Mouse (Mus musculus) layer of hippocampus, postnatal 25 days (tissue): Measurements from ENCODE around the gene Oas1e. TPM values are rescaled to one million over a fixed set of nuclear protein-coding genes. Genes with fewer than 3 reads are reported as not detected.
A peak's percentile ranks its signal among the peaks of the same experiment; 100 is the strongest.
"Not testable (repeated sequence)": the region's sequence is repeated elsewhere in the genome, so short reads cannot be mapped to it uniquely, and the experiment has no call there.

ENCODE experiments used
- DNase-seq, 2 experiments: peaks; one replicate each; pipeline ENCODE4 v3.0.0; 2022; ENCODE audit warnings: mixed read lengths in 2 of 2, low spot score in 1 of 2; ENCODE audit errors: extremely low spot score in 1 of 2
- total RNA-seq, 2 experiments: library from RNA; stranded (reverse); gene quantifications; 2 replicates each; pipeline ENCODE4 v1.2.3; 2021

The Oas1e gene
- total RNA-seq: not detected

GRCm38 (mm10) chr5:120795480-120796034 lies at the start of gene Oas1e:
TSS of gene Oas1e (minus strand) at chr5:120795530.
- not testable (repeated sequence) for DNase-seq

GRCm38 (mm10) chr5:120844713-120845112 lies 49.4 kb upstream of the Oas1e start:
- peak in 1 of 2 experiments; percentile 6 for DNase-seq

GRCm38 (mm10) chr5:120836731-120837585 lies 41.6 kb upstream of the Oas1e start:
- DNase-seq: peak in 1 of 2 experiments; percentile 73

GRCm38 (mm10) chr5:120833335-120834280 lies 38.3 kb upstream of the Oas1e start:
- DNase-seq: no peak

DNA sequence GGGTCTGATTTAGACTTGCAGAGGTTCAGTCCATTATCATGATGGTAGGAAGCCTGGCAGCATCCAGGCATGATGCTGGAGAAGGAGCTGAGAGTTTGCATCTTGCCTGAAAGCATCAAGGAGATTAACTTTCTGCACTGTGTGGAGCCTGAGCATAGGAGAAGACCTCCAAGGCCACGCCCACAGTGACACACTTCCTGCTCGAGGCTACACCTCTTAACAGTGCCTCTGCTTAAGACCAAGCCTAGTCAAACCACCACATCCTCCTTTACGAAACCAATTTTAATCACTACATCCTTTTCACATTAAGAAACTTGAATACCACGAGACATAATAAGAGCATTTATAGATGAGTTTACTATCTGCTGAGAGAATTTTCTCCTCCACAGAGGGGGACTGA lies 35.7 kb upstream of the Oas1e start:
- DNase-seq: no peak

- no peak for DNase-seq
Observed at GRCm38 (mm10) chr5:120818999-120819398, 23.7 kb upstream of the Oas1e start.

GRCm38 (mm10) chr5:120815949-120816348 lies 20.6 kb upstream of the Oas1e start:
- peak in 1 of 2 experiments; percentile 24 for DNase-seq

- no peak for DNase-seq
Observed at GRCm38 (mm10) chr5:120813023-120813422, 17.7 kb upstream of the Oas1e start.

DNA sequence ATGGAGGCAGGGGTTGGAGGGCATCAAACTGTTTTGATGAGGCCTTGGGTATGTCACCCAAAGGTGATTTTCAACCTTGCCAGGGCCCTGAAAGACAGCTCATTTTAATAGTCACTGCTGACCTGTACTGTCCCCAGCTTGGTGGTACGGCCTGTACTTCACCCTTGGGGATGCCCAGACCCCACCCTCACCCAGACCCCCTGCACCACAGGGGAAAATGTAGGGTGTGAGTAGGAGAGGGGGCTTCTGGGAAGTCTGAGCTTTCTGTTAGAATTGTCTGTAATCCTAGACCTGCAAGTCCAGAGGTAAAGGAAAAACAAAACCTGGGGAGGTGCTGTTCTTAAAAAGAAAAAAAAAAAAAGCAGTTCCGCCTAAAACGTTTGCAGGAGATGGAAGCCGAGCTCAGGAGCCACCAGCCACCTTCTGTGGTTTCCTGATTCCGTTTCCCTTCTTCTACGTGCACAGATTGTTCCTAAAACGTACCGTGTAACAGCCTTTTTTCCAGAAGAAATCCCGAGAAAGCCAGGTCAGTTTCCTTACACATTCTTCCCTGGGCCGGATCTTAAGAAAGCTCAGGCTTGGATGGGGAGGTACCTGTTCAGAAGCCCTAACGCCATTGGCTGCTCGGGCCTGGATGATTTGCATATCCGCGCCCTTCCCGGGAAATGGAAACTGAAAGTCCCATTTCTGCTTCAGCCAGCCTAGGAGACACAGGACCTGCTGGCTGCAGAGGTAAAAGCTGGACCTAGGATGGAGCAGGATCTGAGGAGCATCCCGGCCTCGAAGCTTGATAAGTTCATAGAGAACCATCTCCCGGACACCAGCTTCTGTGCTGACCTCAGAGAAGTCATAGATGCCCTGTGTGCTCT lies 16.9 kb upstream of the Oas1e start, which contains the start of gene Oas1c:
Gene Oas1c (minus strand): TSS at position 564 of the 869 bp plus-strand sequence.
- DNase-seq: peak; percentile 32 to 52

GRCm38 (mm10) chr5:120809171-120809570 lies 13.8 kb upstream of the Oas1e start:
- no peak for DNase-seq

GRCm38 (mm10) chr5:120806458-120806857 lies 11.1 kb upstream of the Oas1e start:
- DNase-seq: peak in 1 of 2 experiments; percentile 59

DNA sequence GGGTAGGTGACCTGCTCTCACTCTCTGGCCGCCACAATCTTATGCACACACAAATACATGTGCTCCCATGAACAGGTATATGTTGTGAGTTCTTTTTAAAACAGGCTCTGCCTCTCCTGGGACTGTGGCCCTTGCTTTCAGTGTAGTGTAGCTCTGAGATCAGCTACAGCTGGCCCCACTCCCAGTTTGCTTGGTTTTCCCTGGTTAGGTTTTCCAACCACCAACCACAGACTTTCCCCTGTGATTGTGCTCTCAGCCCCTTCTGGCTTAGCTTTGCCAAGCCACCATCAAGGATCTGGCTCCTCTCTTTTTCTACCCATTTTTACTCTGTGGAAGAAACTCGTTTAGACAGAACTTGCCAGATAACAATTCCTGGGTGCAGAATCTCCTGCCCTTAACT lies 8.3 kb upstream of the Oas1e start:
- DNase-seq: no peak

GRCm38 (mm10) chr5:120798943-120799342 lies 3.6 kb upstream of the Oas1e start:
- DNase-seq: not testable (repeated sequence)

- not testable (repeated sequence) for DNase-seq
Observed at GRCm38 (mm10) chr5:120798147-120798546, 2.8 kb upstream of the Oas1e start.

GRCm38 (mm10) chr5:120793043-120793442 lies 2.3 kb downstream of the Oas1e start:
- DNase-seq: peak; percentile 41 to 74

GRCm38 (mm10) chr5:120787042-120787441 lies 8.3 kb downstream of the Oas1e start:
- DNase-seq: no peak

DNA sequence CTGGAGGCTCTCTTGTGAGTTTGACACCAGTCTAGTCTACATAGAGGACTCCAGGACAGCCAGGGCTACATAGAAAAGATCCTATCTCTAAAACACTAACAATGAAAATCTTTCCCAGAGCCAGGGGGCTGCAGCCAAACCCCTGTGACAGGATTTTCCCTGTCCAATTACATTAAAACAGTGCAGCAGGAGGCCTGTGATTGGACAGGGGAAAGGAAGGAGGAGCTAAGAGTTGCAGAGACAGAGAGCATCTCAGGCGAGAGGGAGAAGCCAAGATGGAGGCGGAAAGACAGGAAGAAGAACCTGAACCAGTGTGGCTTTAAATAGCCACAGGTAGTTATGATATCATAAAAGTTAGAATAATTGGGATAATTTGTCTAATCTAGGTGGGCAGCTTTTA lies 12.9 kb downstream of the Oas1e start:
- DNase-seq: no peak

DNA sequence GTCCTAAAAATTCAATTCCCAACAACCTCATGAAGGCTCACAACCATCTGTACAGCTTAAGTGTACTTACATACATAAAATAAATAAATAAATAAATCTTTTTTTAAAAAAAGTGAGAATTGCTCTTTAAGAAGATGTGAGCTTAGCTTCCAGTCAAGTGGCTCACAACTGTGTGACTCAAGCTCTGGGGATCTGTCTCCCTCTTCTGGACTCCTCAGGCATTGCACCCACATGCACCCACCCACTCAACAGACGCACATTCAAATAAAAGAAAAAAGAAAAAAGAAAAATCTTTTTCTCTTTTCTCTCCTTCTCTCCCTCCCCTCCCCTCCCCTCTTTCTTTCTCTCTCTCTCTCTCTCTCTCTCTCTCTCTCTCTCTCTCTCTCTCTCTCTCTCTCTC lies 13.7 kb downstream of the Oas1e start:
- no peak for DNase-seq

DNA sequence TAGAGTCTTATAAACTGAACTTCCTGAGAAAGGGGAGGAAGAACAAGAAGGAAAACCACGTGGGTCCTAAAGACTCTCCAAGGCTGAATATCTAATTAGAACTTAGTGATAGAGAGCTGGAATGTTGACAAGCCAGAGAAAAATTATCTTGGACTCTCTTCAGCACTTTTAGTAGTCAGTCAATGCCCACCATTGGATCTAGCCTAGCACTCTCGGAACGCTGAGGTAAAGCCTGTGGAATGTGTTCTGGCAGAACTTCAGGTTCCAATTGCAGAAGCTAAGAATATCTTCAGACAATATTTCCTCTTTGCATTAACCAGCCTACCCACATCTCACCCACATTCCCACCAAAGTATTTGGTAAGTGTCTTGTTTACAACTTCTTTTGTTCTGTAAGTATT lies 15.4 kb downstream of the Oas1e start:
- no peak for DNase-seq

DNA sequence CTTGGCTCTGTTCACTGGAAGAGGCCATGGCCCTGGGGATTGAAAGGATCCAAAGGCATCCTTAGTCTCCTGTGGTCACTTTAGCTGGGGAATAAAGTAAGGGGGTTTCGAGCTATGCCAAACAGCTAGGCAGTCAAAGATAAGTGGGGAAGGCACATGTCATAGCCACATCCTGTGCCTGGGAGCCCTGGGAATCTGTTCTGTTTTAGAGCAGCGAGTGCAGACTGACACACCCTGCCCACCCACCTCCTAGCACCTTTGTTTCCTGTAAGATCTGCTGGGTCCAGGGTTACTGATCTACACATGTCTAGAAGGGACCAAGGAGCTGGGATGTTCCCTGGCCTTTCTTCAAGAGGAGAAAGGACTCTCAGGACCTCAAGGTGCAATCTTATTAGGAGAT lies 16.4 kb downstream of the Oas1e start:
- no peak for DNase-seq
